Mouse (Mus musculus): ENCODE data around the gene Rhot1. TPM values are rescaled to one million over a fixed set of nuclear protein-coding genes. Genes with fewer than 3 reads are reported as not detected.
A peak's percentile ranks its signal among the peaks of the same experiment; 100 is the strongest.

Gene Rhot1
- 53.3 and 54.8 TPM in 2 replicates for polyA plus RNA-seq (2015; fragmentation: Nextera tagmentation; extraction: Ambion mirVana)

- Histone ChIP-seq H3K27me3 (no peaks in the 10 kb centered on the region), H3K9me3 (replicated peaks) (no peaks in the 10 kb centered on the region), H3K36me3 (peaks cover 10% of the 10 kb centered on the region), H3K4me1 (peaks cover 16% of the 10 kb centered on the region), H3K27ac (peak within 1 kb of the TSS; percentile 92), H3K4me2 (peak within 1 kb of the TSS; percentile 68), H3K9ac (peak within 1 kb of the TSS; percentile 94), H3K4me3 (replicated peaks) (peak within 1 kb of the TSS; percentile 74)
- WGBS = under 1% methylated on average over 76 of the region's 78 CpGs
- ATAC-seq (replicated peaks; ENCODE audit: low FRiP score) = peak; percentile 94
These were observed at the start of gene Rhot1 for GRCm38 (mm10) chr11:80208860-80209800. Rhot1 (plus strand) TSS chr11:80209019.

- Histone ChIP-seq H3K9me3 (replicated peaks) (no peaks in the 10 kb centered on the region), H3K4me3 (replicated peaks) (no peak overlapping the region), H3K9ac (no peak overlapping the region), H3K4me1 (peaks cover 7% of the 10 kb centered on the region), H3K4me2 (no peak overlapping the region), H3K27me3 (peaks cover 6% of the 10 kb centered on the region; the same call in 1 of the 2 replicates), H3K27ac (no peak overlapping the region), H3K36me3 (no peaks in the 10 kb centered on the region)
- 79% methylated on average over 4 of the region's 4 CpGs for WGBS
- no peak for ATAC-seq (replicated peaks; ENCODE audit: low FRiP score)
These were observed 47.8 kb upstream of the Rhot1 start for GRCm38 (mm10) chr11:80161041-80161440.

- Histone ChIP-seq H3K27ac (peak overlapping the region; percentile 71), H3K27me3 (no peaks in the 10 kb centered on the region), H3K4me1 (peaks cover 7% of the 10 kb centered on the region), H3K9me3 (replicated peaks) (no peaks in the 10 kb centered on the region), H3K4me3 (replicated peaks) (no peak overlapping the region), H3K36me3 (no peaks in the 10 kb centered on the region), H3K4me2 (no peak overlapping the region), H3K9ac (no peak overlapping the region)
- no peak for ATAC-seq (replicated peaks; ENCODE audit: low FRiP score)
- WGBS = 69% methylated on average over 7 of the region's 7 CpGs
These were observed 45.3 kb upstream of the Rhot1 start for GRCm38 (mm10) chr11:80163362-80164116.

DNA sequence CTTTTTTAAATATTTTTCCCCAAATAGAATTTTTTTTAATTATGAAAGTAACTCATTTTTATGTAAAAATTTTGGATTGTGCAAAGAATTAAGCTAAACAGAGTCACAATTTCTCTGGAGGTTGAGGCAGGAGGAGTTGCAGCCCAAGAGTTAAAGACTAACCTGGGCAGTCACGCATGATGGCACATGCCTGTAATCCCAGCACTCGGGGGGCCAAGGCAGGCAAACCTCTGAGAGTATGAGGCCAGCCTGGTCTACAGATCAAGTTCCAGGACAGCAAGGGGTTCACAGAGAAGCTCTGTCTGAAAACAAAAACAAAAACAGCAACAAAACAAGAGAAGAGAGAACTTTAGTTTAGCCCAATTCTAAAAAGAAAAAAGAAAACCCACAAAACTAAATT is 44.6 kb upstream of the Rhot1 start:
- H3K4me3 ChIP-seq (replicated peaks) = no peak overlapping the region

GRCm38 (mm10) chr11:80168121-80168520 is 40.7 kb upstream of the Rhot1 start:
- no peak for ATAC-seq (replicated peaks; ENCODE audit: low FRiP score)

More for the DNA sequence above, 44.6 kb upstream of the Rhot1 start:
- no peaks in the 10 kb centered on the region for H3K36me3 ChIP-seq
- no peak overlapping the region for H3K9ac ChIP-seq
- no peak overlapping the region for H3K4me2 ChIP-seq
- no peaks in the 10 kb centered on the region for H3K27me3 ChIP-seq
- 40% methylated on average over 2 of the region's 2 CpGs for WGBS
- H3K27ac ChIP-seq = no peak overlapping the region
- peak; percentile 70; the same call in 1 of the 2 replicates for ATAC-seq (replicated peaks; ENCODE audit: low FRiP score)
- H3K9me3 ChIP-seq (replicated peaks) = no peaks in the 10 kb centered on the region
- H3K4me1 ChIP-seq = peaks cover 7% of the 10 kb centered on the region

GRCm38 (mm10) chr11:80168611-80169249 is 40.1 kb upstream of the Rhot1 start:
- H3K4me1 ChIP-seq = peaks cover 3% of the 10 kb centered on the region
- H3K36me3 ChIP-seq = no peaks in the 10 kb centered on the region
- no peaks in the 10 kb centered on the region for H3K27me3 ChIP-seq
- no peak overlapping the region for H3K9ac ChIP-seq
- H3K4me3 ChIP-seq (replicated peaks) = no peak overlapping the region
- 80% methylated on average over 4 of the region's 4 CpGs for WGBS
- no peak overlapping the region for H3K27ac ChIP-seq
- no peaks in the 10 kb centered on the region for H3K9me3 ChIP-seq (replicated peaks)
- no peak overlapping the region for H3K4me2 ChIP-seq
- no peak for ATAC-seq (replicated peaks; ENCODE audit: low FRiP score)

More at GRCm38 (mm10) chr11:80168121-80168520, 40.7 kb upstream of the Rhot1 start:
- no peak overlapping the region for H3K4me2 ChIP-seq
- no peak overlapping the region for H3K27ac ChIP-seq
- H3K9me3 ChIP-seq (replicated peaks) = no peaks in the 10 kb centered on the region
- WGBS = 88% methylated on average over 9 of the region's 9 CpGs
- H3K36me3 ChIP-seq = no peaks in the 10 kb centered on the region
- H3K9ac ChIP-seq = no peak overlapping the region
- H3K27me3 ChIP-seq = no peaks in the 10 kb centered on the region
- H3K4me3 ChIP-seq (replicated peaks) = no peak overlapping the region
- peaks cover 7% of the 10 kb centered on the region for H3K4me1 ChIP-seq

GRCm38 (mm10) chr11:80169629-80170028 is 39.2 kb upstream of the Rhot1 start:
- WGBS = 81% methylated on average over 3 of the region's 3 CpGs
- Histone ChIP-seq H3K27me3 (no peaks in the 10 kb centered on the region), H3K4me1 (no peaks in the 10 kb centered on the region), H3K9me3 (replicated peaks) (no peaks in the 10 kb centered on the region), H3K36me3 (no peaks in the 10 kb centered on the region), H3K4me3 (replicated peaks) (no peak overlapping the region), H3K4me2 (no peak overlapping the region), H3K9ac (no peak overlapping the region), H3K27ac (no peak overlapping the region)
- ATAC-seq (replicated peaks; ENCODE audit: low FRiP score) = no peak

- Histone ChIP-seq H3K4me2 (no peak overlapping the region), H3K9me3 (replicated peaks) (no peaks in the 10 kb centered on the region), H3K4me3 (replicated peaks) (no peak overlapping the region), H3K27me3 (no peaks in the 10 kb centered on the region), H3K36me3 (no peaks in the 10 kb centered on the region), H3K4me1 (no peaks in the 10 kb centered on the region), H3K27ac (no peak overlapping the region), H3K9ac (no peak overlapping the region)
- no peak for ATAC-seq (replicated peaks; ENCODE audit: low FRiP score)
- WGBS = 76% methylated on average over 5 of the region's 5 CpGs
These were observed 38.5 kb upstream of the Rhot1 start for GRCm38 (mm10) chr11:80170351-80170750.

- H3K36me3 ChIP-seq = no peaks in the 10 kb centered on the region
- H3K27ac ChIP-seq = no peak overlapping the region
- 72% methylated on average over 4 of the region's 4 CpGs for WGBS
- H3K9me3 ChIP-seq (replicated peaks) = no peaks in the 10 kb centered on the region
- ATAC-seq (replicated peaks; ENCODE audit: low FRiP score) = no peak
- H3K4me1 ChIP-seq = peaks cover under 1% of the 10 kb centered on the region; the same call in 1 of the 2 replicates
- no peak overlapping the region for H3K4me2 ChIP-seq
- no peak overlapping the region for H3K4me3 ChIP-seq (replicated peaks)
- no peaks in the 10 kb centered on the region for H3K27me3 ChIP-seq
- no peak overlapping the region for H3K9ac ChIP-seq
These were observed 36.9 kb upstream of the Rhot1 start for GRCm38 (mm10) chr11:80171884-80172283.

DNA sequence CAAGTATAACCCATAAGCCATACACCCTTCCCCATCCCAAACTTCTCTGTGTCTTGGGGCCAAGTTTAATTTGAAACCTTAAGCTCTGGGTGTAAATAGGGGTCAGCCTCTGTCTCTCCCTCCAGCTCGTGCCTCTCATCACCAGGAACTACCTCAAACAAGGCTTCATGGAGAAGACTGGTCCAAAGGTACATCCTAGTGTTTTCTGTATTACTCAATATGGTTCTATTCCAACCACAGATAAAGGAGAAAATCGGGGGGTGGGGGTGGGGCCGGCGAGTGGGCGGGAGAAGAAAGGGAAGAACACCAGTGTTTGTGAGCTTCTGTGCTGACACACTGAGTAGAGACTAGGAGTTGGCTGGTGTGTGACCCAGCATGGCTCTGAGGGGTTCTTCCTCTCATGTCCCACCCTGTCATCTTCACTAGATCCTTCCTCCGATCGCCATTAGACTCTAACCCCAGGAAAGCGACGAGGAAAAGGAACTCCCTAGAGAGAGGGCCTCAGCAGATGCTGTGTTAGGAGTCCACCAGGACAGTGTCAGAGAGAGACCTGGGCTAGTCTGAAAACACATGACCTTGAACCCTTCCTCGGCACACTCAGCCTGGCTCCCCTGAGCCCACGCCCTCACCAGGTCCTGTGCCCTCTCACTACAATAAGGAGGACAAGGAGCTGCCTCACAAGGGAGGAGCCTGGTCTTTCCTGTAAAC is 34.7 kb upstream of the Rhot1 start:
- Histone ChIP-seq H3K4me2 (no peak overlapping the region), H3K4me3 (replicated peaks) (no peak overlapping the region), H3K36me3 (no peaks in the 10 kb centered on the region), H3K4me1 (peaks cover 9% of the 10 kb centered on the region; the same call in 1 of the 2 replicates), H3K9me3 (replicated peaks) (no peaks in the 10 kb centered on the region), H3K27ac (no peak overlapping the region), H3K27me3 (no peaks in the 10 kb centered on the region), H3K9ac (no peak overlapping the region)
- WGBS = 81% methylated on average over 11 of the region's 11 CpGs
- no peak for ATAC-seq (replicated peaks; ENCODE audit: low FRiP score)

Measured in kidney, embryonic 15.5 days (tissue).